Mouse (Mus musculus) hindlimb bud, embryonic 11.5 days (tissue): Measurements from ENCODE around the gene Alox12e.
"Not testable (repeated sequence)": the region's sequence is repeated elsewhere in the genome, so short reads cannot be mapped to it uniquely, and the experiment has no call there.

Experiments
- DNase-seq: peaks from one replicate; pipeline ENCODE4 v3.0.0-alpha.2; 2012; ENCODE audit warnings: low read depth, low spot score; ENCODE audit errors: extremely low spot score

Alox12e gene

GRCm38 (mm10) chr11:70322528-70322927, at the start of gene Alox12e:
Gene Alox12e, minus strand, starts transcription at chr11:70322628.
- DNase-seq, result no peak

GRCm38 (mm10) chr11:70368626-70369025, 46.2 kb upstream of the Alox12e start:
- not testable (repeated sequence) for DNase-seq

GRCm38 (mm10) chr11:70367701-70368100, 45.3 kb upstream of the Alox12e start:
- DNase-seq, result not testable (repeated sequence)

- DNase-seq, result no peak
Observed at GRCm38 (mm10) chr11:70351868-70352267, 29.4 kb upstream of the Alox12e start, which contains the start of gene Alox15. Gene Alox15, minus strand, starts transcription at chr11:70352031.

- no peak for DNase-seq
Observed at GRCm38 (mm10) chr11:70348630-70349029, 26.2 kb upstream of the Alox12e start.

GRCm38 (mm10) chr11:70347861-70348260, 25.4 kb upstream of the Alox12e start:
- DNase-seq, result no peak

DNA sequence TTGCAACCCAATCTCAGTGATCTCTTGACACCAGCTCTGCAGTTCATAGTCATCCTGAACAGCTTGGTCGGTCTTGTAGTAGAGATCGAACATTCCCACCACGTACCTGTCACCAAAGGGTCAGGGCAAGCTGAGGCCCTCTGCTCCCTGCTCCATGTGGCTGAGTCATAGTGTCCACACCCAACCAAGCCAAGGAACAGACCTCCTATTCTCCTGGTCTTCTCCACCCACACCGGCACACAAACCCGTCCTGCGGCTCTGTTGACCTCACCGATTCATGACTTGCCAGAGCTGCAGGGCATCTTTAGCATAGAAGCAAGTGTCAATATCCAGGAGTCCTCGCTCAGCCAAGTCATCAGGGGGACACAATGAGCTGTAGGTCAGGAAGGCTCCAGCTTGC, 23.1 kb upstream of the Alox12e start:
- no peak for DNase-seq

DNA sequence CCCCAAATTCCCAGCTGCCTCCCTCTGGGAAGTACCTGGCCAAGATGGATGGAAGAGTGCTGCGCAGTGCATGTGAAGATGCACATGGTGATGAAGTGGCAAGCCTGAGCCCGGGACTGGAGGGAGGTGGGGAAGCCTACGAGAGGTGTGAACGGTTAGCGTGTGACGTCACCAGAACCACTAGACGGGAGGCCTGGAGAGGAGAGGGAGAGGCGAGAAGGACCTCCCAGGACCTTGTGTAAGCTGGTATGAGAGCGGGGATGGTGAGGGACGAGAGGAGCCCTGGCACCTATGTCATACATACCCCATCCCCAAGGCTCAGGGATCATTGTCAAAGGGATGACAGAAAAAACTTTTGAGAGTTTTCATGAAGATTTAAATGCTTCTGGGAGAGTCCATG, 22.6 kb upstream of the Alox12e start:
- no peak for DNase-seq

DNA sequence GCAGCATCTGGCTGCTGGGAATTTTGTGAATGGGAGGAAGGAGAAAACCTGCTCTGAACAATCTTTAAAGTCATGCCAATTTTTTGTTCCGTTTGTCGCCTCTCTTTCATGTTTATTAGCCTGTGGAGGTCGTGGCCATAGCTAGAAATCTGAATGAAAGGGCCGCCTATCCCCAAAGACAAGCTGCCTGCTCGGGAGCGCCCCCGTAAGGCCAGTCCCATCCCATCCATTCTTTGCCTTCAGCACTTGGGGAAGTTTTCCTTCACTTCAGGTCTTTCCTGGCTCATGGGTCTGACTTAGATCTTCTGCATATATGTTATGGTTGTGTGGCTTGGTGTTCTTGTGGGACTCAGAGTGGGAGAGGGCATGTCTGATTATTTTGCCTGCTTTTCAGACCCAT, 17.1 kb upstream of the Alox12e start:
- DNase-seq, result no peak

GRCm38 (mm10) chr11:70334477-70334876, 12.0 kb upstream of the Alox12e start:
- no peak for DNase-seq

GRCm38 (mm10) chr11:70324726-70325125, 2.3 kb upstream of the Alox12e start:
- no peak for DNase-seq

DNA sequence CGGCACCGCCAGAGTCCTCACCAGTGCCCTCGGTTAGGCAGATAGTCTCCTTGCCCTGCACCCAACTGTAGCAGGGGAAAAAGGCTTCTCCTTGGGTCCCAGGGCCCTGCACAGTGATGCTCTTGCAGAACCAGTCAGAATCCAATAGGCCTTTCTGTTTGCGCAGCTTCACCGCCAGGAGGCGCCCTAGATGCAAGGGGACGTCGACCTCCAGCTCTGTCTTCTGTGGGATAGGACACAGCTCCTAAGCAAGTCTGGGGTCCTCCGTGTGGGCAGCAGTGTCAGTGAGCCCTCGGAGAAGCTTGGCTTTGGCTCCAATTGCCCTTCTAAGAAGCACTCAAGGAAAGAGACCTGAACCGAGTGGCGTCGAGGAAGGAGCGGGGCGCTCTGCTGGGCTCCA, 764 bp downstream of the Alox12e start:
- no peak for DNase-seq

DNA sequence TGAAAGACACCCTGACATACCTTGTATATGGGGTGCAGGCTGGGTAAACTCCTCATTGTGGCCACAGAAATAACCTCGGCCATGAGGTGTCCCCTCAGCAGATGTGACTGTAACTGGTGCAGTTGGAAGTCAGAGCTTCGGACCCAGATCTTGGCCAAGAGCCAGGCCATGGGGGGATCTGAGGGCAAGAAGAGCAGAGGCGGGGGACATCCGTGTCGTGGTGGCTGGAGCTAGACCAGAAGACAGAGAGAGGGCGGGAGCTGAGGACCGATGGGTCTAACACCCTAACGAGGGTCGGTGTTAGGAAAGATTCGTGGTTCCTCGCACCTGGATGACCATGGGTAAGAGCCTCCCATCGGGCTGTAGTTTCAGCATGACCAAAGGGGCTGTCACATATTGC, 2.8 kb downstream of the Alox12e start:
- no peak for DNase-seq

- no peak for DNase-seq
Observed at GRCm38 (mm10) chr11:70313833-70314232, 8.6 kb downstream of the Alox12e start.

- DNase-seq, result peak; percentile 24
Observed at GRCm38 (mm10) chr11:70309341-70309740, 13.1 kb downstream of the Alox12e start.

DNA sequence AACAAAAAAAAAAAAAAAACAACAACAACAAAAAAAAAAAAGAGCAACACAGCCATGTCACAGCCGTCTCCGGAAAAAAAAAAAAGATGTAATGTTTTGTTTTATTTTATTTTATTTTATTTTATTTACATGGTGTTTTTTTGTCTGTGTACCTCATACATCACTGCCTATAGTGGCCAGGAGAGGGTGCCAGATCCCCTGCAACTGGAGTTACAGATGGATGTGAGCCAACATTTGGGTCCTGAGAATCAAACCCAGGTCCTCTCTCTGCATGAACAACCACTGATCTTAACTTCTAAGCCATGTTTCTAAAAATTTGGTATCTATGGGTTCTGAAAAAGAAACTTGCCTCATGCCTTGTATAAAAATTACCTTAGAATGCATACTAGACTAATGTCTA, 14.1 kb downstream of the Alox12e start:
- DNase-seq, result no peak

- no peak for DNase-seq
Observed at GRCm38 (mm10) chr11:70306159-70306558, 16.3 kb downstream of the Alox12e start.

DNA sequence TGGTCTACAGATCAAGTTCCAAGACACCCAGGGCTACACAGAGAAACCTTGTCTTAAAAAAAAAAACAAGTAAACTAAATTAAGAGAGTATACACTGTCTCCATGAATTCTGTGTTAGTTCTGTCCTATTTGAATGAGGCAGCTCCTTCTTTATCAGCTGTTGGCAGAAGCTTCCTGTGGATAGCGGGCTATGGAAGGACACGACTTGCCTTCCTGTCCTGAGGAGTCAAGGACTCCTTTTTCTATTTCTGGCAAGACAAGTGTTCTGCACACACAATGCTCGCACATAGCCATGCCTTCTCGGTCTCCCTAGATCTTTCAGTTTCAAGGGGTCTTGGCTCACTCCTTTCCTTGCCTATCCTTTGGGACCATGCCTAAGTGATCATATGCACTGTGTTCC, 20.1 kb downstream of the Alox12e start:
- no peak for DNase-seq

DNA sequence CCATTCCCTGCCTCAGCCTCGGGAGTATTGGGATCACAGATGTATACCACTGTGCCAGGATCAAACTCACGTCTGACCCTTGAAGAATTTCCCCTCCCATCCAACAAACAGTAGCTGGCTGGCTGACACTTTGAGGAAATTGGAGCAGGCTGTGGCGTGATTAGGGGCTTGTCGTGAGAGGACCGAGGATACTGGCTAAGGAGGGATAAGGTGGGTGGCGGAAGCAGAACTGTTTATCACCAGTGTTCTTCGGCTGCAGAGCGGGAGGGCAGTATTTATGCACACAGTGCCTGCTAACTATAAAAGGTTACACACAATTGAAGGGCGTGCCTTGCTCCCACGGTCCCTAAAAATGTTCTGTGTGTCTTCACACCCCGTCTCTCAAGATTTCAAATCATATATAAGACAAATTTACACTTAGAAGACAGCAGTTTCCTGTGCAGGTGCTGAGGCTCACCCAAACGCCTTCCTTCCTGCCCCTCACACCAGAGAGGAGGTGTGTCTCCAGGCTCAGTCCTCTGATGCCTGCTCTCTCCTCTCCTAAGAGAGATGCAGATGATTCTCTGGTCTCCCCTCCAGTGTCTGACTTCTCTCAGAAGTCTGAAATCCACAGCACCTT, 24.5 kb downstream of the Alox12e start:
- DNase-seq, result no peak

DNA sequence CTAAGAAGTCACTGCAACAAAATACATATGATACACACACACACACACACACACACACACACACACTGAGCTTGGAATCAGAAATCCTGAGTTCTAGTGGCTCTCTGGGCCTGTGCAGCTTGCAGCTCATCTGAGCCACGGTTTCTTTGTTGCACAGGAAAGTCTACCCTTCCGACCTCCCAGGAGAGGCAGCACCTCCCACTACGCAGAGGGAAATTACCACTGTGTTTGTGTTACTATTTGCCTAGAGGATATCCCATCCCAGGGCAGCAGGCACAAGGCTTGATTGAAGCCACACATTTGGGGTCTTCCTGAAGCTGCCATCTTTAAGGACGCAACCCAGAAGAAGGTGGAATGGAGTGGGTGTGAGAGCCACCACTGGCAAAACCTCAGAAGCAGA, 25.0 kb downstream of the Alox12e start:
- DNase-seq, result no peak

DNA sequence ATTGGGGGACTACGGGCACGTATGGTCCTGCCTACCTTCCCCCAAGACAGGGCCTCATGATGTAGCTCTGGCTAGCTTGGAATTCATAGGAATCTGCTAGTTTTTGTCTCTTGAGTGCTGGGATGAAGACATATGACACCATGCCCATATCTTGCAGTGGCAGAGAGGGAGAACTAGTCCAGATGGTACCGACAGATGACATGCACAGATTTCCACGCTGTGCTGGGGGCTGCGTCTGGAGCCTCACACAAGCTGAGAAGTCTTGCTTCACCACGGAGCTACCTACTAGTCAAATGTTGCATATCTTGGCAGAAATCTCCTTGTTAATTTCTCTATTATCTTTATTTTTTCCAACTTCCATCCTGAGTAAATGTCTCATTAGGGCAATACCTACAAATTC, 28.5 kb downstream of the Alox12e start:
- DNase-seq, result no peak

- no peak for DNase-seq
Observed at GRCm38 (mm10) chr11:70291235-70291634, 31.2 kb downstream of the Alox12e start.

- no peak for DNase-seq
Observed at GRCm38 (mm10) chr11:70289236-70289635, 33.2 kb downstream of the Alox12e start.
